Mouse (Mus musculus) hindbrain, embryonic 13.5 days (tissue): ENCODE measurements around the gene Fut7. TPM values are rescaled to one million over a fixed set of nuclear protein-coding genes. Genes with fewer than 3 reads are reported as not detected.
"Not testable (repeated sequence)": the region's sequence is repeated elsewhere in the genome, so short reads cannot be mapped to it uniquely, and the experiment has no call there.

Experiments
- ATAC-seq: fragments of 200-750 bp; cut with Nextera tagmentation; 2 replicates; pipeline ENCODE4 v1.8.0; 2017; ENCODE audit warnings: moderate TSS enrichment; ENCODE audit not compliant: low FRiP score
- H3K27ac ChIP-seq: fragments of 300-500 bp; sonication (generic); 2 replicates; pipeline ENCODE4 v1.5.1; 2015; ENCODE audit warnings: inconsistent platforms, mild to moderate bottlenecking, moderate library complexity
- H3K27me3 ChIP-seq: fragments of 300-500 bp; sonication (generic); 2 replicates; pipeline ENCODE4 v1.6.1; 2015; ENCODE audit warnings: mild to moderate bottlenecking, inconsistent platforms
- H3K36me3 ChIP-seq: fragments of 300-500 bp; sonication (generic); 2 replicates; pipeline ENCODE4 v1.6.1; 2015; ENCODE audit warnings: mild to moderate bottlenecking, inconsistent platforms
- H3K4me1 ChIP-seq: fragments of 300-500 bp; sonication (generic); replicated peaks from 2 replicates; pipeline ENCODE4 v1.6.1; 2015; ENCODE audit warnings: inconsistent platforms
- H3K4me2 ChIP-seq: fragments of 300-500 bp; sonication (generic); 2 replicates; pipeline ENCODE4 v1.6.1; 2015; ENCODE audit warnings: inconsistent platforms, mild to moderate bottlenecking, moderate library complexity
- H3K4me3 ChIP-seq: fragments of 300-500 bp; sonication (generic); 2 replicates; pipeline ENCODE4 v1.5.1; 2015; ENCODE audit warnings: mild to moderate bottlenecking, inconsistent platforms
- H3K9ac ChIP-seq: fragments of 300-500 bp; sonication (generic); 2 replicates; pipeline ENCODE4 v1.6.1; 2015; ENCODE audit warnings: mild to moderate bottlenecking, inconsistent platforms
- H3K9me3 ChIP-seq: fragments of 300-500 bp; sonication (generic); 2 replicates; pipeline ENCODE4 v1.6.1; 2016; ENCODE audit warnings: inconsistent platforms
- WGBS: fragments of 180-500 bp; shearing (Covaris S2); methylation state at CpG from one replicate; pipeline ENCODE4 v1.1.7; 2015; 5-methylcytosine and 5-hydroxymethylcytosine counted together
- polyA plus RNA-seq: library from polyadenylated mRNA; unstranded; fragments of >200 nt; fragmentation: Nextera tagmentation; extraction: Ambion mirVana; gene quantifications from 2 replicates; pipeline ENCODE4 v1.2.1, GENCODE M21; 2015

Gene Fut7
- polyA plus RNA-seq, 1 experiment from 2014 or later: 0.19 TPM

GRCm38 (mm10) chr2:25400291-25400690 lies 22.8 kb upstream of the Fut7 start:
- no peaks in the 10 kb centered on the region for H3K9me3 ChIP-seq
- no peaks in the 10 kb centered on the region for H3K36me3 ChIP-seq
- ATAC-seq: no peak
- H3K27me3 ChIP-seq: peaks cover 61% of the 10 kb centered on the region
- H3K4me1 ChIP-seq: peaks cover 41% of the 10 kb centered on the region
- H3K9ac ChIP-seq: peak overlapping the region; percentile 39; the same call in 1 of the 2 replicates
- 22% methylated on average over 16 of the region's 16 CpGs for WGBS
- H3K27ac ChIP-seq: no peak overlapping the region
- H3K4me3 ChIP-seq: peak overlapping the region; percentile 33
- H3K4me2 ChIP-seq: peak overlapping the region; percentile 58

DNA sequence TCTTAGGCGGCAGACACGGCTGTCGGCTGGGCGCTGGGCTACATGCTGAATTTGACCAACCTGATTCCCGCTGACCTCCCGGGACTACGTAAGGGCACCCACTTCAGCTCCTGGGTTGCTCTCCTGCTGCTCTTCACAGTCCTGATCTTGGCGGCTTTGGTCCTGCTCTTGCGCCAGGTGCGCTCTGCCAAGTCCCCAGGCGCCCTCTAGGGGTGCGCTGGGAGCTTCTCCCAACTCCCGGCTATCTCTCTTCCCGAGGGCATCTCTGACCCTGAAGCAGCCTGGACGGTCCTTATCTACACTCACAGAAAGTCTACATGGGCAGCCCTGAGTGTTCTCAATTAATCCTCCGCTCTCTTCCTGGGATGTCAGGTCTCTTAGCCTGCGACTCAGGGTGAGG lies 22.3 kb upstream of the Fut7 start:
- no peaks in the 10 kb centered on the region for H3K9me3 ChIP-seq

GRCm38 (mm10) chr2:25402377-25402971 lies 20.6 kb upstream of the Fut7 start:
- ATAC-seq: peak; percentile 52
- H3K27ac ChIP-seq: peak overlapping the region; percentile 92
- peaks cover 15% of the 10 kb centered on the region for H3K36me3 ChIP-seq
- H3K9me3 ChIP-seq: no peaks in the 10 kb centered on the region
- peak overlapping the region; percentile 73 for H3K4me3 ChIP-seq
- peaks cover 45% of the 10 kb centered on the region for H3K4me1 ChIP-seq
- WGBS: under 1% methylated on average over 13 of the region's 13 CpGs
- H3K4me2 ChIP-seq: peak overlapping the region; percentile 87
- peaks cover 39% of the 10 kb centered on the region for H3K27me3 ChIP-seq
- H3K9ac ChIP-seq: peak overlapping the region; percentile 97

More for the DNA sequence above, 22.3 kb upstream of the Fut7 start:
- Histone ChIP-seq H3K27me3 (peaks cover 56% of the 10 kb centered on the region), H3K9ac (peak overlapping the region; percentile 39), H3K4me3 (peak overlapping the region; percentile 33), H3K27ac (no peak overlapping the region), H3K36me3 (no peaks in the 10 kb centered on the region), H3K4me2 (peak overlapping the region; percentile 58), H3K4me1 (peaks cover 41% of the 10 kb centered on the region)
- WGBS: 2% methylated on average over 17 of the region's 17 CpGs
- ATAC-seq: no peak

DNA sequence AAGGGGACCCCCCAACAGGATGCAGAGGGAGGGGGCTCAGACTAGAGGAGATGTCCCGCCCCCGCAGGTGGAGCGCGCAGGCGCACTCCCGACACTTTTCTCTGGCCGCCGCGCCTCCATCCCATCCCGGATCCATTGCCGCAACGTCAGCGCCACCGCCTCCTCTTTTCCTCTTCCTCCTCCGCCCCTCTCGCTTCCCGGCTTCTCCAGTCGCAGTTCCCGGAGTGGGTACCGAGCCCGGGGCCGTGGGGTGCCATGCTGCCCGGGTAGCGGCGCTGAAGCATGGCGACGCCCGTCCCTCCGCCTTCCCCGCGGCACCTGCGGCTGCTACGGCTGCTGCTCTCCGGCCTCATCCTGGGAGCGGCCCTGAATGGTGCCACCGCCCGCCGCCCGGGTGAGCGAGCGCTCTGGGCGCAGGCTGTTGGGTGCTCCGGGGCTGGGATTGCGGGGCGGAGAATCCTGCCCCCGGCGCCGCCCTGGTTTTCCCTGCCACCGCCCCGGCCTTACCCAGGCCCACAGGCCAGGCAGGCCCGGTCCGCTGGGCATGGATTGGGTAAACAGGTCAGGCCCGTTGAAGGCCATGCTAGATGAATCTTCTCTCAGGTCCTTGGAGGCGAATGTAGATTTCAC lies 20.0 kb upstream of the Fut7 start:
- Histone ChIP-seq H3K4me2 (peak overlapping the region; percentile 87), H3K36me3 (peaks cover 21% of the 10 kb centered on the region), H3K4me3 (peak overlapping the region; percentile 73), H3K9me3 (no peaks in the 10 kb centered on the region), H3K27ac (peak overlapping the region; percentile 92), H3K27me3 (peaks cover 33% of the 10 kb centered on the region), H3K4me1 (peaks cover 45% of the 10 kb centered on the region), H3K9ac (peak overlapping the region; percentile 97)
- peak; percentile 78 for ATAC-seq
- under 1% methylated on average over 52 of the region's 54 CpGs for WGBS

- H3K9me3 ChIP-seq: no peaks in the 10 kb centered on the region
- ATAC-seq: no peak
- WGBS: 84% methylated on average over 4 of the region's 4 CpGs
- H3K36me3 ChIP-seq: peaks cover 30% of the 10 kb centered on the region
- H3K4me2 ChIP-seq: peak overlapping the region; percentile 87
- peak overlapping the region; percentile 73 for H3K4me3 ChIP-seq
- peak overlapping the region; percentile 92 for H3K27ac ChIP-seq
- peaks cover 24% of the 10 kb centered on the region for H3K27me3 ChIP-seq
- peaks cover 45% of the 10 kb centered on the region for H3K4me1 ChIP-seq
- peak overlapping the region; percentile 97 for H3K9ac ChIP-seq
Observed at GRCm38 (mm10) chr2:25403994-25404393, 19.1 kb upstream of the Fut7 start.

DNA sequence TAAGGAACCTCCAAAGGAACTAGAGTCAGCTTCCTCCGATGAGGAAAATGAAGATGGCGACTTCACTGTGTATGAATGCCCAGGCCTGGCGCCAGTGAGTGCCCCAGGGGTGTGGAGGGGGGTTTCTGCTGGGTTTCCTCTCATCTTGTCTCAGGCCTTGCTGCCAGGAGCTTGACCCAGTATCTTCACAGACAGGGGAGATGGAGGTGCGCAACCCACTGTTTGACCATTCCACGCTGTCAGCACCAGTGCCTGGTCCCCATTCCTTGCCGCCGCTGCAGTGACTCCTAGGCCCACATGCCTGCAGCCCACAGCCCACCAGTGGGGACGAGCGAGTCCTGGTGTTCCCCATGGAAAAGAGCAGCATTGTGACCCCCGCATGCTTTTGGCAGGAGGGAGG lies 14.2 kb upstream of the Fut7 start:
- Histone ChIP-seq H3K27me3 (no peaks in the 10 kb centered on the region), H3K4me3 (no peak overlapping the region), H3K36me3 (peaks cover 59% of the 10 kb centered on the region), H3K9me3 (no peaks in the 10 kb centered on the region), H3K4me1 (peaks cover 29% of the 10 kb centered on the region), H3K9ac (no peak overlapping the region), H3K4me2 (no peak overlapping the region), H3K27ac (no peak overlapping the region)
- no peak for ATAC-seq
- WGBS: 91% methylated on average over 10 of the region's 10 CpGs

DNA sequence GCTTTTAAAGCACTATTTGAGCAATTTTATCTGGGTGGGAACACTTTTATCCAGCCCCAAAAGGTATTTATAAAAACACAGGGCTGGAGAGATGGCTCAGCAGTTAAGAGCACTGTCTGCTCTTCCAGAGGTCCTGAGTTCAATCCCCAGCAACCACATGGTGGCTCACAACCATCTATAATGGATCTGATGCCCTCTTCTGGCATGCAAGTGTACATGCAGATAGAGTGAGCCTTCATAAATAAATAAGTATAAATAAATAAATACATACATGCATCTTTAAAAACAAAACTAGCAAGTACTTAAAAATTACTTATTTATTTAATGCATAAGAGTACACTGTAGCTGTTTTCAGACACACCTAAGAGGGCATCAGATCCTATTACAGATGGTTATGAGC lies 9.6 kb upstream of the Fut7 start:
- H3K36me3 ChIP-seq: peaks cover 37% of the 10 kb centered on the region
- H3K4me2 ChIP-seq, H3K27ac ChIP-seq, H3K9me3 ChIP-seq, H3K4me1 ChIP-seq, H3K27me3 ChIP-seq, ATAC-seq, H3K9ac ChIP-seq, H3K4me3 ChIP-seq: not testable (repeated sequence)

- Histone ChIP-seq H3K9me3 (no peaks in the 10 kb centered on the region), H3K4me3 (no peak overlapping the region), H3K27me3 (no peaks in the 10 kb centered on the region; the same call in 1 of the 2 replicates), H3K36me3 (peaks cover 5% of the 10 kb centered on the region), H3K4me1 (no peaks in the 10 kb centered on the region), H3K27ac (no peak overlapping the region), H3K4me2 (no peak overlapping the region), H3K9ac (peak overlapping the region; percentile 24; the same call in 1 of the 2 replicates)
- ATAC-seq: no peak
- WGBS: 22% methylated on average over 3 of the region's 3 CpGs
Observed at GRCm38 (mm10) chr2:25417426-25417825, 5.6 kb upstream of the Fut7 start.

DNA sequence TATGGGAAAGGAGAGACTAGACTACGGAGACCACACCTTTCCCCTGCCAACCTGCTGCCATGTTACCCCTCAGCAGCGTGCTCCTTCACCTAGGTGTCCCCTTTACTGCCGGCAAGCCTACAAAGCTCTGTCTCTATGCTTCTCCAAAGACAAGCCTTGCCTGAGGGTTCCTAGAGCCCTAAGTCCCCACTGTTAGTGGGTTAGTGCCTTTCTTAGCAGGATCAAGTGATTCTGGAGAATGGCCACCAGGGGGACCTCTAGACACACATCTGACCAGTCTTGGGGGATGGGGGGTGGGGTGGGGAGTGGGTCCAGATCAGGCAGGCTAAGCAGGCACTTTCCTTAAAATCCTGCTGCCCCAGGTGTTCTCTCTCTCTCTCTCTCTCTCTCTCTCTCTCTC lies 1.2 kb upstream of the Fut7 start:
- H3K27me3 ChIP-seq: peaks cover 40% of the 10 kb centered on the region
- H3K4me2 ChIP-seq: no peak overlapping the region
- 0 out of 2 replicates have a peak, but pooled peaks have one; percentile 43 for ATAC-seq
- H3K4me3 ChIP-seq: no peak overlapping the region
- no peaks in the 10 kb centered on the region for H3K36me3 ChIP-seq
- peaks cover 4% of the 10 kb centered on the region; the same call in 1 of the 2 replicates for H3K4me1 ChIP-seq
- H3K27ac ChIP-seq: no peak overlapping the region
- 21% methylated on average over 3 of the region's 3 CpGs for WGBS
- H3K9ac ChIP-seq: no peak overlapping the region
- H3K9me3 ChIP-seq: no peaks in the 10 kb centered on the region

- Histone ChIP-seq H3K4me3 (no peak overlapping the region), H3K27ac (no peak overlapping the region), H3K9ac (no peak overlapping the region), H3K36me3 (no peaks in the 10 kb centered on the region), H3K4me2 (no peak overlapping the region), H3K27me3 (peaks cover 40% of the 10 kb centered on the region), H3K4me1 (peaks cover 4% of the 10 kb centered on the region; the same call in 1 of the 2 replicates), H3K9me3 (no peaks in the 10 kb centered on the region)
- ATAC-seq: no peak
- 54% methylated on average over 1 of the region's 1 CpGs for WGBS
Observed at GRCm38 (mm10) chr2:25423626-25424025, 559 bp downstream of the Fut7 start.

DNA sequence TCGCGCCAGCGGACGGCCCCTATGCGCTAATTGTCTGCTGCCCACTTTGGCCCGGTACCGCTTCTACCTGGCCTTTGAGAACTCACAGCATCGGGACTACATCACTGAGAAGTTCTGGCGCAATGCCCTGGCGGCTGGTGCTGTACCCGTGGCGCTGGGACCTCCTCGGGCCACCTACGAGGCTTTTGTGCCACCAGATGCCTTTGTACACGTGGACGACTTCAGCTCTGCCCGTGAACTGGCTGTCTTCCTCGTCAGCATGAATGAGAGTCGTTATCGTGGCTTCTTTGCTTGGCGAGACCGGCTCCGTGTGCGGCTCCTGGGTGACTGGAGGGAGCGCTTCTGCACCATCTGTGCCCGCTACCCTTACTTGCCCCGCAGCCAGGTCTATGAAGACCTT lies 2.4 kb downstream of the Fut7 start:
- WGBS: 52% methylated on average over 27 of the region's 27 CpGs
- Histone ChIP-seq H3K27me3 (peaks cover 46% of the 10 kb centered on the region), H3K9ac (no peak overlapping the region), H3K27ac (no peak overlapping the region), H3K4me1 (peaks cover 21% of the 10 kb centered on the region), H3K4me2 (no peak overlapping the region), H3K4me3 (no peak overlapping the region), H3K9me3 (no peaks in the 10 kb centered on the region), H3K36me3 (no peaks in the 10 kb centered on the region)
- ATAC-seq: no peak

- H3K4me3 ChIP-seq: no peak overlapping the region
- H3K4me2 ChIP-seq: no peak overlapping the region
- peaks cover 33% of the 10 kb centered on the region for H3K4me1 ChIP-seq
- H3K27ac ChIP-seq: no peak overlapping the region; the same call in 1 of the 2 replicates
- 30% methylated on average over 5 of the region's 5 CpGs for WGBS
- no peaks in the 10 kb centered on the region for H3K36me3 ChIP-seq
- no peak for ATAC-seq
- H3K27me3 ChIP-seq: peaks cover 46% of the 10 kb centered on the region
- no peaks in the 10 kb centered on the region for H3K9me3 ChIP-seq
- H3K9ac ChIP-seq: no peak overlapping the region
Observed at GRCm38 (mm10) chr2:25426721-25427191, 3.7 kb downstream of the Fut7 start.

- Histone ChIP-seq H3K9me3 (no peaks in the 10 kb centered on the region), H3K4me1 (peaks cover 38% of the 10 kb centered on the region), H3K9ac (no peak overlapping the region), H3K36me3 (no peaks in the 10 kb centered on the region), H3K4me2 (no peak overlapping the region), H3K4me3 (no peak overlapping the region), H3K27me3 (peaks cover 46% of the 10 kb centered on the region), H3K27ac (no peak overlapping the region; the same call in 1 of the 2 replicates)
- 91% methylated on average over 5 of the region's 5 CpGs for WGBS
- ATAC-seq: no peak
Observed at GRCm38 (mm10) chr2:25427256-25427655, 4.2 kb downstream of the Fut7 start.
